Mouse (Mus musculus) ovary, postnatal 10 days (tissue): ENCODE measurements around the gene Rab11fip3.

Experiments used
- DNase-seq: peaks from one replicate; pipeline ENCODE4 v3.0.0; 2022; ENCODE audit warnings: low spot score

The Rab11fip3 gene

DNA sequence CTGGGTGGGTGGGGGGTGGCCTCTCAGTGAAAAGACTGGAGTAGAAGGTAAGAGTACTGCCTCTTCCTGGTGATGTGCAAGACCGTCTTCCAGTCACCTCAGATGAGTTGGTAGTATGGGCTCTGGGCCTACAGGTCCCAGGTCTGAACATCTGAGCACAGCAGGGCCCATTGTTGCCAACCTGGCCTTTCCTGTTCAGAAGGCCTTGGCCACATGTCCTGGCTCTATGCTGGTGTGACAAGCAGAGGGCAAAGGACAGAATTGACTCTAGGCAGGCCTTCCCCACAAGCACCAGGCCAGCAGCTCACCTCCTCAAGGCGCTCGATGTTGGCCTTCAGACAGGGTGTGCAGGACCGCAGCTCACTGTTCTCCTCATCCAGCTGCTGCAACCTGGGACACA is 77.1 kb downstream of the Rab11fip3 start:
- DNase-seq = no peak

DNA sequence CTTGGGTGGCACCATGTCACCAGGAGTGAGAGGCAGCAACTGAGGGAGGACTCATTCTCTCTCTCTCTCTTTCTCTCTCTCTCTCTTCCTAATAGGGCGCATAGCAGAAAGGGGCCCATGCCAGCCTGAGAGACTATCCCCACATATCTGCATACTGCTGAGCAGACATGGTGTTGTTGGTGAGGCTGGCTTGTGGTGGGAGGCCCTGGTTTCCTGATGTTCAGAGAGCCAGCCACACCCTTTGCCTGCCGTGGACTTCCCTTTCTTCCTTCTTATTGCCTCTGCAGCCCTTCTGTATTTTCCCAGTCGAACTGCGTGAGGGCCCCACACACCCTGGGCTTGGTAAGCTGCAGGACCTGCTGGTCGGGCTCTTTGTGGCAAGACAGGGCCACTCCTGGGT is 79.0 kb downstream of the Rab11fip3 start:
- no peak for DNase-seq

DNA sequence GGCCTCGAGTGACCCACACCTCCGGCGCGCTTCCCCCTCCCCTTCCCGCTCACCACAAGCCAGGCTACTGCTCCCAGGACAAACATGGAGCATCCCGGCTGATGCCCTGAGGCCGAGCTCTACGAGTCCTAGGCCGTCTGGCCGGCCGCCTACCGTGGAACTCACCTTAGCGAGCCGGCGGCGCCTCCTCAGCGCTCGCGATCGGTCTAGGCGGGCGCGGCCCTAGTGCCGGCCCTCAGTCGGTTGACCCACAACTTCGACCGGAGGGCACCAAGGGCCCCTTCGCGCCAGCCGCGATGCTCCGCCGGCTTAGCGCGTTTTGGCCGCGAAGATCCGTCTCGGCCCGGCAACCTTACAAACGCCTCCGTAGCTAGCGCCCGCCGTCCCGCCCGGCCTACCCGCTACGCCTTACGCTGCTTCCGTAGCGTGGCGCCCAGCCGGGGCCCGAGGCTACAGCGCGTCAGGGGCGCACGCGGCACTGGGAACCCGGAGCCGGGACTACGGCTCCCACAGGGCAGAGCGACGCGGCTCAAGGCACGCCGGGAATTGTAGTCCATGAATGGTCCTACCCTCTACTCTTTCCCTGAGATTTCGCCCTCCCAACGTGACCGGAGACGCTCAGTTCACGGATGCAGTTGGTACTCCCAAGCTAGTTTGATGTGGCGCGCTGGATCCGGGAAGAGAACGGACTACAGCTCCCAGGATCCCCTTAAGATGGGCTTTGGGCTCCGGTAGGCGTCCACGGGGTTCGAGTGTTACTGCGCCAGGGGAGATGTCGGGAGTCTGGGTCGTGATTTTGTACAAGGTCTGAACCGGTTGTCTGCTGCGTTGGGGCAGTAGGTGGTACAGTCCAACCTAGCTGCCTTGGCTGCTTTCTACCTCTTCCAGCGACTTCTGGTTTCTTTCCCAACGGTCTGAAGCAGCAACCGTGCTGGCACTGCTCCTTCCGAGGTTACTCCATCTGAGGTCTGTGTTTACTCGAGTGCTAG is 83.8 kb downstream of the Rab11fip3 start, which contains the start of gene Capn15:
Capn15 (minus strand) TSS at position 491 of the 989 bp plus-strand sequence.
- peak; percentile 79 for DNase-seq

DNA sequence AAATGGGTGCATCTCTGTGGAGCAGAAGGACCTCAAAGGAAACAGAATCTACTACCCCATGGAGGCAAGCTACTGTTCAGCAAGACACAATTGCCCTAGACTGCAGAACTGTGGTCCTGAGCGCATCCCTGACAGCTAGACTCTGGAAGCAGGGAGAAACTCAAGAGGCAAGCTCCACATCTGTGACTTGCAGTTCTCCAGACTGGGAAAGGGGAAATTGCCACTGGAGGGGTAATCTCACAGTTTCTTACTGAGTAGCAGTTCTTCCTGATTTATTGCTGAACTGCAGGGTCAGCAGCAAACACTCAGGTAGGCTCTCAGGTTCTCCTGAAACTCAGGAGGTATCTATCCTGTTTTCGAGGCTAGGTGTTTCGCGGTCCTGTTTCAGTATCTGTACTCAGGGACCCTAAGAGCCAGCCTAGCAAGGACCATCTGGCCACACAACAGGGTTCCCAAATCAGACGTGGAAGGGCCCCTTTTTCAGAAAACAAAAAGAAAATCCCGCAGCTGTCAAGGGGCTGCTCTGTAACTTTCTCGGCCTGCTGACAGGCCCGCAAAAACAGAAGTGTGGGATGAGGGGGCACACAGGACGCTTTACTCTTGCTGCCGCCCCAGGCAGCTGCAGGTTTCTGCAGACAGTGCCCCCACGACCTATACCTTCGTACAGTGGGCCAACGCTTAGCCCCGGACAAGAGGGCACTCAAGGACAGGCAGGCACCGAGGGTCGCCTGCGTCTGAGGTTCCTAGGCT is 84.6 kb downstream of the Rab11fip3 start:
- no peak for DNase-seq

DNA sequence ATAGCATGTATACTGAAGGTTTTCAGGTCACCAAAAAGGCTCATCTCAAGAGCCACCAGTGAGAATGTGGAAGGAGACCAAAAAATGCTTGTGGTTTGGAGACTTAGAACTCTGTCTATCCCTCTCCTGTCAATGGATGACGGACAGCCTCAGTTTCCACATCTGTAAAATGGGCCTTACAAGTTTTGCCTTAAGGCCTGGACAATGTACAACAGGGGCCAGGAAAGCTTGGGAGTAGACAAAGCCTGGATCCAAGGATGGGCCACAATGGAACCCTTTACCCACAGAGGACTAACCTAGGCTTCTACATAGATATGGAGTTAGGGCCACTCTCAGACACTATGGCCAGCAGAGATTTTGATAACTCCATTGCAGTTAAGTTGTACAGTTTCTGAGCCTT is 85.3 kb downstream of the Rab11fip3 start:
- no peak for DNase-seq

DNA sequence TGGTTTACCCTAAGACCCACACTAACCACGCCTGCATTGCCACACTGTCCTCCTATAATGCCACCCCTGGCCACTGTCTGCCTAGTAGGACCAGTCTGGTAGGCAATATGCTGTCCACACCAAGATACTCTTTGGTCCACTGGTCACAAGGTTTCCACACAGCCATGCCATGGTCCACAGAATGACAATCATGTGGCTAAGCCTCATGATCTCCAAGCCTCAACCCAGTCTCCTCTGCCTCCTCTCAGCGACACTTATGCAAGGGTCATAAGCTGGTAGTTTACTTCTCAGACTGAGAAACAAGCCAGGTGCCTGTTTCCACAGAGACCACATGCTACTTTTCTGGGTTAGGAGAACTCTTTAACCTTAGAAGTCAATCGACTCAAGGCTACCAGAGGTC is 86.4 kb downstream of the Rab11fip3 start:
- no peak for DNase-seq

DNA sequence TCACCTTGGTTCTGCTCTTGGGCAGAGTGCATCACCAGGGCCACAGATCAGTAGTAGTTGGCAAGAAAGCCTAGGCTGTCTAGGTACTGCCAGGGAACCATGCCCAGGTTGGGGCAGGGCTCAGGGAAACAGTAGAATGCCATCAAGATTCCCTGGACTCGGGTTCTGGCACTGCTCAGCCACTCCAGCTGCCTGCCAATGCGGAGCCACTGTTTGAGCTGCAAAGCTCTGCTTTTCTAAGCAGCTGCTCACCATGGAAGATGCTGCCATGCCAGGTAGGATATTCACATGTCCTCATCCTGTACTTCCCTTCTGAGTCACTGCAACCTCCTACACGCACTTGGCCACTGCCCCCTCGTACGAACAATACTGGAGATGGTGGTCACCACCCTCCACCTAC is 88.5 kb downstream of the Rab11fip3 start:
- DNase-seq = no peak

DNA sequence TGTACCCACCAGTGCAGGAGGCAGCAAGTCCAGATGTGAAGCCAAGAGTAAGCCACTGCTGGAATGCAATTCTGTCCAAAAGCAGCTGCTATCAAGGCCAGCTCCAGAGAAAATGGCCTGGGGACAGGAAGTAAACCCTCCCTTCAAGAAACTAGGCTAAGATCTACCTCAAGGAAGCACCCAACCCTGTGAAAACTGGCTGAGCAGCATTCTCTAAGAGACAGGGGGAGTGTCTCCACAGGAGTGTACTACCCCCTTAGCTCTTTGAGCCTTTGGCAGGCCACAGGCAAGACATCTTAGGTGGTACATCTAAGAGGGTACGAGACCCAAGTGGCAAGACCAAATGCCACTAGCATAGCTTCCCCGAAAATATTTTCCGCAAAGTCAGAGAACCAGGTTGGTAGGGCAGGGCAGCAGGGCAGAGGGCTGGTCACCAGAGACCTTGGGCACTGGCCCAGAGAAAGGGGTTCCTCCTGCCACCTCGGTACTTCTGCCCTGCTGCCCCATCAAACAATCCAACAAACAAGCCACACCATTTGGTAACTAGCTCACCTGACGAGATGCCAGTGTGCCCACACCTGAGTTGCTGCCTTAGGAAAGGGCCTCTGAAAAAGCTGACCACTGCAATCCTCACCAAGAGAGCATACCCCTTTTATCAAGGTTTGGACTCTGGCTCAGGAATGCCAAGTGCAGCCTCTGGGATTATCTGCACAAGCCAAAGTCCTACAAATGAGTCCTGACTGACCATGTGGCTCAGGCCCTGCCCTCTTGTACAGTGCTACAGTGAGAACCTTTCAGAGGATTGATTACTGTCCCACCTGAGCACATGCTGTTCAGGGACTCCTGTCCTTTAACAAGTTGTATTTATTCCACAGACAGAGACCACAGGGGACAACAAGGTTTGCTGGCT is 89.3 kb downstream of the Rab11fip3 start:
- no peak for DNase-seq

DNA sequence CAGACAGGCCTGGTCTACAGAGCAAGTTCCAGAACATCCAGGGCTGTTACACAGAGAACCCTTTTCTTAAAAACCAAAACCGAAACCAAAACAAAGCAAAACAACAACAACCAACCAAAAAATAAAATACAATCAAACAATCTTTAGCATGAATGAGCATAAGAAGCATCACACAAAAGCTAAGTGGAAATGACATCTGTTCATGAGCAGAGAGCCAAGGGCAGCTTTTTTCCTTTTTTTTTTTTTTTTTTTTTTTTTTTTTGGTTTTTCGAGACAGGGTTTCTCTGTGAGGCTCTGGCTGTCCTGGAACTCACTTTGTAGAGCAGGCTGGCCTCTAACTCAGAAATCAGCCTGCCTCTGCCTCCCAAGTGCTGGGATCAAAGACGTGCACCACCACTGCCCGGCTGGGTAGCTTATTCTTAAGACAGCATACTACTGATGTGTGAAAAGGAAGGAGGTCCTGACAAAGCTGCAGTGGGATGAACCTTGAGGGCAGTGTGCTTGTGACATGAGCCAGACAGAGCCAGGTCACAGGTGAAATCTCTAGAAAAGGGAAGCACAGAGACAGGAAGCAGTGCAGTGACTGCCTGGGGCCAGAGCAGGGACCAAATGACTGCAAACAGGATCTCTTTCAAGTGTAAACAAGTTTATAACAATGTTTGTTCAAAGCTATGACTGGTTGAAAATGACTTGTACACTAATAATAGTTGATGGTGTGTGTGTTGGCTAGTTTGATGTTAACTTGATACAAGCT is 98.2 kb downstream of the Rab11fip3 start:
- DNase-seq = no peak

DNA sequence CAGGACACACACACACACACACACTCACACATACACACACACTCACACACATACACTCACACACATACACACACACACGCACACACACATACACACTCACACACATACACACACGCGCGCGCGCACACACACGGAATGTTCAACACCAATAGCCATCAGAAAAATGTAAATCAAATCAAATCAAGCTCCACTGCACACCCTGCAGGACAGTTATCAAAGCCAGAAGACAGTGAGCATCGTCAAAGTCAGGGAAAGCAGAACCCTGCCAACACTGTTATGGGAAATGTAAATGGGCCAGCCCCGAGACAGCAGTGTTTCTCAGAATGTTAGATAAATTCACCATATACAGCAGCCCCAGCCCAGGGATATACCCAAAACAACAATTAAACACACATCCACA is 98.9 kb downstream of the Rab11fip3 start:
- DNase-seq = no peak

DNA sequence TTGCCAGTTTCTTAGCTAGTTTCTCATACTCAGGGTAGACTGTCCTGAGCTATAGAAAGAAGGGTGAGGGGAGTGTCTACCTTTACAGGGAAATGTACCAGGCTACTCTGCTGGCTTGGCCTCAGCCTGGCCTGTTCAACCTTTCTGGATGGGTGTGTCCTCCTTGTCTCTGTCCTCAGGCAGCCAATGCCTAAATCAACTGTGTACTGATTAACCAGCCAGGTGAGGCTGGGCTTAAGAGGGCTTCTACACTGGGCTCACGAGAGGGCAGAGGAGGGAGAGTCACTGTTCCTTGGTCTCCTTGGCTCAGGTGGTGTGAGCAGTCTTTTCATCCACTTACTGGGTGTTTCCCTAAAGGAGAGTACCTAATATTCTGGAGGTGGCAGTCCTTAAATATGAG is 101.2 kb downstream of the Rab11fip3 start:
- DNase-seq = no peak

DNA sequence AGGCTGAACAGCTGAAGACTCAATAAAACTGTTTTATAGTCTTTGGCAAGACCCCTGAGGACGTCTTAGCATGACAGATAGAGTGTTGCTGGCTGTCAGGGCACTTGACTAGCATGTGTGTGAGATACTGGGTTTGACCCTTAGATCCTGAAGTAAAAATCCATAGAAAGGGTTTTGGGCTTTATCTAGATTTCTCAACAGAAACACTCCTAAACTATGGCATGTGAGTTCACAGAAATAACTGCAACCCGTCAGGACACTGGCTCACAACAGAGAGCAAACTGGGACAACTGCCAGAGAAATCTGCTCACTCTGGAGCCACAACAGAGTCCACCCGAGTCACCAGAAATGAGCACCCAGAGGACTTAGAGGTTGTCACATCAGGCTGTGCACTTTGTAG is 101.7 kb downstream of the Rab11fip3 start:
- no peak for DNase-seq

DNA sequence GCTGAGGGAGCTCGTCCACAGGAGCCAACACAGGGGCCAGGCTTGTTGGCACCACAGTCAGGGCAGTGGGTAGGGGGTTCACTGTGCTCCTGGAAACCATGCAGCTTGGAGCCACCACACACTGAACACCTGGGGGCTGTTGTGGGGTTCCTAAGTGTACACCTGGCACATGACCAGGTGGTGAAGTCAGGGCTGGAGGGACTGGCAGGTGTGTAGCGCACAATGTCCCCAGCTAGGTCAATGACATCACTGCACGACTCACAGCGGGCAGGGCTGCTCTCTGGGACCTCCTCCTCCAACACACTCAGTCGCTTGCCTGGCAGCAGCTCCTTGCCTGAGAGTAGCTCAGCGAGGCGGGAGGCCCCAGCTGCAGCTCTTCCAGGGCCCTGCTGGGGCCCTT is 105.1 kb downstream of the Rab11fip3 start:
- no peak for DNase-seq

DNA sequence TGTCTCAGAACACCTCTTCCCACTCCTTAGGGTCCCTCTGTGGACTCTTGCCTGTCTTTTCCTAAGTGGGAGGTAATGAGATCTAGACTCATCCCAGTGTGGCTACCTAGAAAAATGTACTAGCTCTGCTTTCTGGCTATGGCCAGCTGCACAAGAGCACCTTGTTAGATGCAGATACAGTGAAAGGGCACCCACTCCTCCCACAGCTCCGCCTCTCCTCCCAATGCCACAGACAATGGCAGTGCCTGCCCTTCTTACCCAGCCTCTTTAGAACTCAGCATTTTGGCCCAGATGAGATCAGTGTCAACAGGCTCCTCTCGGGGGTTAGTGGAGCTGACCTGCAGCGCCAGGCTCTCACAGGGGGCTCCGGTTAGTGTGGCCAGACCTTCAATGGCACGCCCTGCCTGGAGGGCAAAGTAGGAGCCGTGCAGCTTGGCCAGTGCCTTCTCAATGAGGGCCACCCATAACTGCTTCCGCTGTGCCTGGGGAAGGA is 106.9 kb downstream of the Rab11fip3 start:
- DNase-seq = no peak

DNA sequence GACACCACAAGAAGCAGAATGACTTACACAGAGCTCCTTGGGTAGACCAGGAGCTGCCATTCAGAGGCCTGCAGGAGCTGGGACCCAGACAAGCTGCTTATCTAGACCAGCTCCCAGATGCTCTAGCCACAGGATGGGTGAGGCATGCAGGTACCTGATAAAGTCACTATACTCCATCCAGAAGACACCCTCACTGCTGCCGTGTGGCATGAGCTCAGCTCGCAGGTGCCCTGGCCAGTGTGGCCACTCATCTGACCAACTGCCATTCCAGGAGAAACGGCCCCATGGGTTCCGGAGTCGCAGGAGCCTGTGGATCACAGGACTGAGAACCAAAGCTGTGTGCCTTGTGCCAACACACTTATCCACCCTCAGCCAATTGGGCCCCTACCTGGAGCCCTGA is 107.8 kb downstream of the Rab11fip3 start:
- no peak for DNase-seq

DNA sequence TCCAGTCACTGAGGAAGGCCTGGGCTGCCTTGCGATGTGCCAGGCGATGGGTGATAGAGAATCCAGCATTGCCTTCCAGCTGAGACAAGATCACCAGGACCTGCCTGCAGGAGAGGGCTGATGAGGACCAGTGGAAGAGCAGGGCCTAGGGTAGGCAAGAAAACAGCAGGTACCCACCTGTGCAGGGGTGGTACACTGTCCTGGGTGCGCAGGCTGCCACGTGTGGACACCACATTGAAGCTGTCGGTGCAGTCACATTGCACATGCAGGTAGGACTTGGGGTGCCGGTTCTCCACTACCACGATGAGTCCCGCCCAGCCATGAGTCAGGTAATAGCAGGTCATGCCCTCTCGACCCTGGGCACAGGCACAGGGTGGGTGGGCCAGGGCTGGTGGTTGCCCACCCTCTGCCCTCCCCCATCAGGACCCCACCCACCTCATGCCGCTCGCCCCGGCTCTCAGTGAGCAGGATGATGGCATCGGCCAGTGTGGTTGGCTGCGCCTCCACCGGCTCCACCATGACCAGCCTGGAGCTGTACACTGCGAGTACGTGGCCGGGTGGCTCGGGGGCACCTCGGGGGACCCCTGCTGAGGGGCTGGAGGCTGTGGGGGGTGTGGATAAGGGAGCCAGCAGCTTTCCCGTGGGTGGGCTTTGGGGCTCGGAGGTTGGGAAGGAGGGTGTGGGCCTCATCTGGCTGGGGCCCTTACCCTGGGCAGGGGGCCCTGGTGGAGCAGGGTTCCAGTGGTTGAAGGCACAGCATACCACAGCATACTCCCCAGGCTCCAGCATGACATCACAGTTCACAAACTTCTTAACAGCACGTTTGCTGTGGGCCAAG is 109.5 kb downstream of the Rab11fip3 start:
- no peak for DNase-seq

DNA sequence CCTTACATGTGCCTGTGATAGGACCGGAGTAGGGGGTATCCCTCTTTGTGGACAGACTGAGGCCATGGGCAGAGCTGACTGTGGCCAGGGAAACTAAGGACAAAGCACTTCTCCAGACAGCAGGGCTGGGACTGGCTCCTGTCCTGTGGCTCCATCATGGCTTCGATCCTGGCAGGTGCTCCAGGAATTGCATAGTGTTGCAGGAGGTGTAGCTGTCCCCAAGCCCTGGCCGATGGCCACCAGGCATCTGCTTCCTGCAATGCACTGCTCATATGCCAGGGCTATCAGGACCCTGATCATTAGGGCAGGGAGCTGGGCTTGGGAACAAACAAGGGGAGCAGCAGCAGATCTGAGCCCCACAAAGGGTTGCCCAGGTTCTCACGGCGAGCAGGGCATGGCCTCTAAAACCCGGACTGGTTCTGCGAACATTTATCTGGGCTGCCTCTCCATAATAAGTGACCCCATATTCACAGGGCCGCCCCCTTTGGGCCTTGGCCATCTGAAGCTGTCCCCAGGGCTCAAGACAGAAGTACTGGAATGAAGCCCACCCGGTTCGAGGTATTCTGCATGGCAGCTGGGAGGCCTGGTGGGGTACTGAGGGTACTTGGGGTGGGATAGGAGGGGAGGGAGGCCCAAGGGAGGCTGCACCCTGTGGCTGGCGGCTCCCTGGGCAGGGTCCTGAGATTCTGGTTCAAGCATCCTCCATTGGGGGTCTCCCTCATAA is 110.4 kb downstream of the Rab11fip3 start:
- DNase-seq = no peak

DNA sequence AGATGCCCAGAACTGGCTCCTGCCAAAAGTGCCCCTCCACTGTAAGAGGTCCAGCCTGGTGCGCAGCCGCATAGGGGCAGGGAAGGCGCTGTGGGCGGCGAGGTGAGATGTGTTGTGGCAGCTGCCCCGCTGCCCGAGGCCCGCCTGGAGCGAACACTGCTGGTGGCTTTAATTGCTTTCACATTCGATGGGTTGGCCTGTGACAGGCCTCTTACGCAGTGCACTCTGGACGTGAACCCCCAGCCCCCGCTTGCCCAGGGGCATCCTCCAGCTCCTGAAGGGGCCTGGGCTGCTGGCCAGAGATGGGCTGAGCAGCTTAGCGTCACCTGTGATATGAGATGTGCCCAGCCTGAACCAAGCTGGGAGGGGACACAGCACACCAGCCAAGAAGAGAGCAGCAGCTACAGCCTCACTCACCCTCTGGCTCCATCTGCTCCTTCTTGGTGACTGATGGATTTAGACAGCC is 111.7 kb downstream of the Rab11fip3 start:
- no peak for DNase-seq

DNA sequence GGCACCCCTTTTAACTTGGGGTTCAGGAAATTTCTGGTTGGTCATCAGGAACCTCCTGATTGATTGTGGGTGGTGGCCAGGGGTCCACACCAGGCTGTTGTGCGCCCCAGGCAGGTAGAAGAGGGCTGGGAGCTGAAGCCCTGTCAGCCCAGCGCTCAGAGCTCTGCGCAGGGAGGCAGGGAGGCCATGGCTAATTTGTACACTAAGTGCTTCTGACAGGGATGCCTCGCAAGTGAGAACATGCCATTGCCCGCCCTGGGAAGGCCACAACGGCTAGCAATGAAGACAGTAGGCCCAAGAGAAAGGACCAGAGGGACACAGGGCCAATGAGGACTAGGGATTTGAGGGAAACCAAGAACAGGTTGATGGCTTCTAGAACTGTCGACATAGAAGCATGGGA is 112.7 kb downstream of the Rab11fip3 start:
- no peak for DNase-seq
